Mouse (Mus musculus) midbrain, embryonic 13.5 days (tissue): ENCODE results near the gene Grk6. TPM values are rescaled to one million over a fixed set of nuclear protein-coding genes. Genes with fewer than 3 reads are reported as not detected.

Experiments used
- ATAC-seq: fragments of 200-750 bp; cut with Nextera tagmentation; 2 replicates; pipeline ENCODE4 v1.8.0; 2017; ENCODE audit warnings: mild to moderate bottlenecking, moderate TSS enrichment, moderate library complexity
- H3K27ac ChIP-seq: fragments of 300-500 bp; sonication (generic); 2 replicates; pipeline ENCODE4 v1.5.1; 2015; ENCODE audit warnings: inconsistent platforms, mild to moderate bottlenecking, moderate library complexity
- H3K27me3 ChIP-seq: fragments of 300-500 bp; sonication (generic); 2 replicates; pipeline ENCODE4 v1.6.1; 2015; ENCODE audit warnings: mild to moderate bottlenecking, inconsistent platforms
- H3K36me3 ChIP-seq: fragments of 300-500 bp; sonication (generic); 2 replicates; pipeline ENCODE4 v1.6.1; 2015; ENCODE audit warnings: mild to moderate bottlenecking, inconsistent platforms
- H3K4me1 ChIP-seq: fragments of 300-500 bp; sonication (generic); replicated peaks from 2 replicates; pipeline ENCODE4 v1.6.1; 2015; ENCODE audit warnings: inconsistent platforms
- H3K4me2 ChIP-seq: fragments of 300-500 bp; sonication (generic); replicated peaks from 2 replicates; pipeline ENCODE4 v1.6.1; 2015; ENCODE audit warnings: moderate library complexity, mild to moderate bottlenecking, inconsistent platforms
- H3K4me3 ChIP-seq: fragments of 300-500 bp; sonication (generic); replicated peaks from 2 replicates; pipeline ENCODE4 v1.5.1; 2015; ENCODE audit warnings: mild to moderate bottlenecking, inconsistent platforms
- H3K9ac ChIP-seq: fragments of 300-500 bp; sonication (generic); replicated peaks from 2 replicates; pipeline ENCODE4 v1.6.1; 2015; ENCODE audit warnings: mild to moderate bottlenecking, inconsistent platforms
- H3K9me3 ChIP-seq: fragments of 300-500 bp; sonication (generic); 2 replicates; pipeline ENCODE4 v1.6.1; 2016; ENCODE audit warnings: mild to moderate bottlenecking, inconsistent platforms
- WGBS: fragments of 180-500 bp; shearing (Covaris S2); methylation state at CpG from one replicate; pipeline ENCODE4 v1.1.7; 2015; 5-methylcytosine and 5-hydroxymethylcytosine counted together
- polyA plus RNA-seq: library from polyadenylated mRNA; unstranded; fragments of >200 nt; fragmentation: Nextera tagmentation; extraction: Ambion mirVana; gene quantifications from 2 replicates; pipeline ENCODE4 v1.2.1, GENCODE M21; 2015

The Grk6 gene
- polyA plus RNA-seq, 1 experiment from 2014 or later: 35.7 TPM

DNA sequence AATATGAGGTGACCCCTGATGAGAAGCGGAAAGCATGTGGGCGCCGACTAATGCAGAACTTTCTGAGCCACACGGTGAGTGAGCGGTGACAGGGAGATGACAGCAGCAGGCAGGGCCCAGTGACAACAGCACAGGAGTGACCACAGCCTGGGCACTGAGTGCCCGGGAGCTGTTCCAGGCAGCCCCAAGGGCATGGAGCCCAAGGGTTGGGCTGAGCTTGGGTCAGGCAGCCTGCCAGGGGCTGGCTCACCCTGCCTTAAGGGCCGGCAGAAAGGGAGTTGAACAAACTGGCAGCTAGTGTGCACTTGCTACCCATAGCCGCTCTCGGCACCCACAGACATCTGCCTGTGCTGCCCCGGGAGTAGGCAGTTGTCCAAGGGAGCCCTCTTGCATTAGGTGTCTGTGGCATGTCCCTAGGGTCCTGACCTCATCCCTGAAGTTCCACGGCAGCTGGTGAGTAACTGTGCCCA lies 5.7 kb downstream of the Grk6 start:
- no peak overlapping the region for H3K27ac ChIP-seq
- H3K4me3 ChIP-seq: no peak overlapping the region
- H3K9me3 ChIP-seq: no peaks in the 10 kb centered on the region
- peaks cover 64% of the 10 kb centered on the region for H3K36me3 ChIP-seq
- H3K27me3 ChIP-seq: no peaks in the 10 kb centered on the region
- no peak overlapping the region for H3K9ac ChIP-seq
- WGBS: 93% methylated on average over 11 of the region's 11 CpGs
- ATAC-seq: no peak
- H3K4me2 ChIP-seq: no peak overlapping the region
- peaks cover 27% of the 10 kb centered on the region for H3K4me1 ChIP-seq

- Histone ChIP-seq H3K9ac (no peak overlapping the region), H3K36me3 (peaks cover 71% of the 10 kb centered on the region), H3K27ac (no peak overlapping the region), H3K27me3 (no peaks in the 10 kb centered on the region), H3K4me3 (no peak overlapping the region), H3K4me2 (no peak overlapping the region), H3K9me3 (no peaks in the 10 kb centered on the region), H3K4me1 (peaks cover 20% of the 10 kb centered on the region)
- ATAC-seq: no peak
- 95% methylated on average over 10 of the region's 10 CpGs for WGBS
Observed at GRCm38 (mm10) chr13:55451296-55451695, 6.4 kb downstream of the Grk6 start.

DNA sequence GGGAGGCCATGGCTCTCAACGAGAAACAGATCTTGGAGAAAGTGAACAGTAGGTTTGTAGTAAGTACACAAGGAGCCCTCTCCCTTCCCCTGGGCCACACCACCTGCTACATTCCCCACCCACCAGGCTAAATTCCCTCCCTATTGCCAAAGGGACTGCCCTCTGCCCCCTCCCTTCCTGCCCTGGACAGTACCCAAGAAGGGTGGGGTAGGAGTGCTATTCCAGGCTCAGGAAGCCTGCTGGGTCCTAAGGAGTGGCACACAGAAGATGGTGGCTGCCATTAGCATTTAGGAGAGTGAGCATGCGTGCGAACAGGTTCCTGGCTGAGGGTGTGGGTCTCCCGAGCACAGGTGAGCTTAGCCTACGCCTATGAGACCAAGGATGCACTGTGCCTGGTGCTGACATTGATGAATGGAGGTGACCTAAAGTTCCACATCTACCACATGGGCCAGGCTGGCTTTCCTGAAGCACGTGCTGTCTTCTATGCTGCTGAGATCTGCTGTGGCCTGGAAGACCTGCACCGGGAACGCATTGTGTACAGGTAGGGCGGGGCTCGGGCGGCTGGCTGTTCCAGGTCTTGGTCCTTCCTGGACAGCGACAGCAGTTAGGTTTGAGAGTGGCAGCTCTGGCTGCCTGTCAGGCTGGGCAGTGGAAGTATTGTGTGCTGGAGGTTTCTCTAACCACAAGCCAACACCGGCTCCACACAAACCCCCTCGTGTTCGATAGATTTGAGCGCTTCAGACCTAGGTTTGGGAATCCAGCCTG lies 7.1 kb downstream of the Grk6 start:
- H3K36me3 ChIP-seq: peaks cover 78% of the 10 kb centered on the region
- no peak for ATAC-seq
- H3K27ac ChIP-seq: no peak overlapping the region
- no peak overlapping the region for H3K4me3 ChIP-seq
- H3K4me2 ChIP-seq: no peak overlapping the region
- 97% methylated on average over 16 of the region's 16 CpGs for WGBS
- H3K9ac ChIP-seq: no peak overlapping the region
- no peaks in the 10 kb centered on the region for H3K27me3 ChIP-seq
- peaks cover 14% of the 10 kb centered on the region for H3K4me1 ChIP-seq
- no peaks in the 10 kb centered on the region for H3K9me3 ChIP-seq

DNA sequence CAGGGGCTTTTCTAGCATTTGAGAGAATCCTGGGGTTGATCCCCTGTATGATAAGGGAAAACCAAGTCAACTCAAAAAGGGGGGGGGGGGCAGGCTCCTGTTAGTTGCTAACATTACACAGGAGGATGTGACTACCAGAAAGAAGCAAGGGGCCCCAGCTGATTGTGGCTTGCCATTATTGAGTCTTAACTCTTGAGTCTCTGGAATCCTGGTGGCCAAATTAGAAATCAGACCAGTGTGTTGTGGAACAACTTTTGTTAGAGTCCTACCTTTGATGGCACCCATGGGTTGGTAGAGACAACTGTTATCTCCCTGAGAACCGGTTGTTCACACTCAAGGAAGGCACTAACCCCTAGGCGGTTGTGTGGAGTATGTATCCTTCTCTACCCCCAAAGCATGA lies 18.1 kb downstream of the Grk6 start:
- Histone ChIP-seq H3K4me1 (peaks cover 45% of the 10 kb centered on the region), H3K36me3 (peaks cover 40% of the 10 kb centered on the region), H3K27ac (peak overlapping the region; percentile 99), H3K27me3 (no peaks in the 10 kb centered on the region), H3K4me3 (no peak overlapping the region), H3K9ac (no peak overlapping the region), H3K4me2 (peak overlapping the region; percentile 86; the same call in 1 of the 2 replicates), H3K9me3 (no peaks in the 10 kb centered on the region)
- ATAC-seq: no peak
- WGBS: 52% methylated on average over 2 of the region's 2 CpGs

DNA sequence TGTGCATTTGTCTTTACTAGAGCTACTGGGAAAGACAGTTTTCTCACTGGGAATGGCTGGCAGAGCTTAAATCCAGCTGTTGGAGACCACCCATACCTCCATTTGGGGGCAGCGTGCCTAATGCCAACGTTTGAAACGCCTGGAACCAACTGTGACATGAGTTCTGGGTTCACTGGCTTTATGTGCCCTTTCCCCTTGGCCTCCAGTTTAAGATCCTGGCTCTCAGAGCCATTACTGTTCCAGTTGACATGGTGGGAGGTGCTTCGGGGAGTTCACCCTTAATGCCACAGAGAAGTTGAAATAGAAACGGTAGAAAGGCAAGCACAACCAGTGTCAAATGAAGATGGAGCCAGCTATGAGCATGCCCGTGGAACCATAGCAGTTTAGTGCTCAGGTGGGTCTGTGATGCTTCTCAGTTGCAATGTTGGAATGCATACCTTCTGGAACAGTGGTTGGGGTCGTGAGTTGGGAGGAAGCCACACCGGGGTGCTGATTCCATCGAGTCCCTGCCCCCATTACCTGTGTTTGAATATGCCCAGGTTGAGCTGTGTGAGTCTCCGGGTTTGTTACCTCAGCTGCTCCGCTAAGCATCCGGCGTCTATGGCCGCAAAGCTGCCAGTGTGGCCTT lies 18.6 kb downstream of the Grk6 start:
- Histone ChIP-seq H3K9ac (peak overlapping the region; percentile 92), H3K9me3 (no peaks in the 10 kb centered on the region), H3K4me2 (peak overlapping the region; percentile 86), H3K27ac (peak overlapping the region; percentile 99), H3K4me3 (peak overlapping the region; percentile 60), H3K27me3 (no peaks in the 10 kb centered on the region), H3K4me1 (peaks cover 51% of the 10 kb centered on the region), H3K36me3 (peaks cover 34% of the 10 kb centered on the region)
- WGBS: 7% methylated on average over 14 of the region's 14 CpGs
- no peak; the same call in 1 of the 2 replicates for ATAC-seq

DNA sequence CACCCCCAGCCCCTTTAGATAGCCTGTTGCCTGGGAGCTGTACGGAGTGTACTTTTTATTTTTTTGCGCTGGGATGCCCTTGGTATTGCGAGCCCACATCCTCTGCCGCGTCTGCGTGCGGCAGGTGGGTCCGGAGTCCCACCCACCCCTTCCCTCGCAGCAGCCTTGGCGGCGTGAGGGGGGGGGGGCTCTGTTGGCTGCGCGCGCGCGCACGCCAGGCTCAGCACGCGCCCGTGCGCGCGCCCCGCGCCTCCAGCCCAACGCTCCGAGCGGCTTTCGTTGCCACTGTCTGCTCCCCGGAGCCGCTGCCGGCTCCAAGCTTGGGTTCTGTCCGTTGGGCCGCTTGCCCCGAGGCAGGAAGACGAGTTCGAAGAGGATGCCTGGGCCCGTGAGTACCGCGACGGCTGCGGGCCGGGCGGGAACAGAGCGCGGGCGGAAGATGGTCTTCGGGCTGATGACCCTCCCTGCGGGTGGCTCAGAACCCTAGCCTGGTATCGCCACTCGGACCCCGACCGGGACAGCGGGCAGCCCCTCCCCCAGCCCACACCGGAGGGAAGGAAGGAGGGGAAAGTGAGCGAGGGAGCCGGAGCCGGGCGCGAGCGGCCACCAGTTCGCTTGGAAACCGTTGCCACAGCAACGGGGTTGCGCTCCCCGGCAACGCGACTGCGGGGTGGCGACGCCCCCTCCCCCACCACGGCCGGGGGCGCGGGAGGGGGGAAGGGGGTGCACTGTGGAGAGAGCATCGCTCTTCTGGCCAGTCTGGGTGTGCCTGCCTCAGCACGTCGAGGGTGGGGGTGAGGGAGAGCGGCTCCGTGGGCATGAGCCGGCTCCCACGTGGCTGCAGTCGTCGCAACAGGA lies 19.4 kb downstream of the Grk6 start, which contains the start of gene Prr7:
TSS of gene Prr7 (plus strand) at position 241 of the 858 bp plus-strand sequence.
- peak within 1 kb of the TSS; percentile 86 for H3K4me2 ChIP-seq
- no peaks in the 10 kb centered on the region for H3K27me3 ChIP-seq
- peak within 1 kb of the TSS; percentile 99 for H3K27ac ChIP-seq
- WGBS: under 1% methylated on average over 84 of the region's 84 CpGs
- peak within 1 kb of the TSS; percentile 60 for H3K4me3 ChIP-seq
- peak within 1 kb of the TSS; percentile 92 for H3K9ac ChIP-seq
- peaks cover 58% of the 10 kb centered on the region for H3K4me1 ChIP-seq
- H3K9me3 ChIP-seq: no peaks in the 10 kb centered on the region
- peaks cover 27% of the 10 kb centered on the region for H3K36me3 ChIP-seq
- ATAC-seq: peak; percentile 86

GRCm38 (mm10) chr13:55465184-55465583 lies 20.3 kb downstream of the Grk6 start:
- peak overlapping the region; percentile 99 for H3K27ac ChIP-seq
- peak overlapping the region; percentile 92 for H3K9ac ChIP-seq
- no peaks in the 10 kb centered on the region for H3K9me3 ChIP-seq
- peaks cover 18% of the 10 kb centered on the region for H3K36me3 ChIP-seq
- ATAC-seq: peak; percentile 44
- 5% methylated on average over 3 of the region's 3 CpGs for WGBS
- no peaks in the 10 kb centered on the region for H3K27me3 ChIP-seq
- H3K4me3 ChIP-seq: peak overlapping the region; percentile 60
- peak overlapping the region; percentile 86 for H3K4me2 ChIP-seq
- H3K4me1 ChIP-seq: peaks cover 68% of the 10 kb centered on the region

DNA sequence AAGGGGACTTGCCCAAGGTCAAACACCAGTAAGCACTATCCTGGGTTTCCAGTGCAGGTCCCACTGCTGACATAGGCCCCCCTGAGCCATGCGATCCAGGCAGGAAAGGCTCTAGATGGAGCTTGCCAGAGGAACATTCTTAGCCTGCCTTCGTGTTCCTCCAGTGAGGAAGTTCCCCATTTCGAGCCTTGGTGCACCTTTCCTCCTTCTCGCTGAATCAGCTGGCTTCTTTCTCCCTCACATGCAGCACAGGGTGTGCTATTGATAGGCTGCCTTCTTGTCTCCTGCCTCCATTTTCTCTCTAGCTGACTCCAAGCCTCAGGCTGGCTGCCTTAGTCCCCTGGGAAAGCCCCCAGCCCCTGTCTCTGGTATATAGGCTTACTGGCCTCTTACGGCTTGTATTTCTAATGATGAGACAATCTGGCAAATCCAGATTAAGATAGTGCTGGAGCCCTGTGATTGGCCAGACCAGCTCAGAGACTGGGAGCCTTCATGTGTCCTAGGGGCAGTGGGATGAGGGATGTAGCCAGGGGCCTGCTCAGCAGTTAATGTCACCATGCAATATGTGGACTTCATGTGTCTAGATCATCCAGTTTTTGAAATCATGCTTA lies 21.1 kb downstream of the Grk6 start:
- Histone ChIP-seq H3K9me3 (no peaks in the 10 kb centered on the region), H3K4me3 (peak overlapping the region; percentile 60), H3K27ac (peak overlapping the region; percentile 99), H3K9ac (peak overlapping the region; percentile 92), H3K36me3 (peaks cover 10% of the 10 kb centered on the region), H3K27me3 (no peaks in the 10 kb centered on the region), H3K4me1 (peaks cover 75% of the 10 kb centered on the region), H3K4me2 (peak overlapping the region; percentile 86)
- no peak for ATAC-seq
- WGBS: 61% methylated on average over 5 of the region's 5 CpGs

GRCm38 (mm10) chr13:55468851-55469560 lies 24.1 kb downstream of the Grk6 start:
- Histone ChIP-seq H3K4me2 (0 out of 2 replicates have a peak overlapping the region, but pooled peaks have one; percentile 13), H3K9me3 (no peaks in the 10 kb centered on the region), H3K9ac (peak overlapping the region; percentile 44), H3K27me3 (no peaks in the 10 kb centered on the region), H3K36me3 (peaks cover 15% of the 10 kb centered on the region), H3K4me1 (peaks cover 94% of the 10 kb centered on the region), H3K27ac (peak overlapping the region; percentile 47; the same call in 1 of the 2 replicates), H3K4me3 (no peak overlapping the region)
- ATAC-seq: no peak
- 32% methylated on average over 13 of the region's 13 CpGs for WGBS

GRCm38 (mm10) chr13:55470372-55470771 lies 25.5 kb downstream of the Grk6 start:
- Histone ChIP-seq H3K36me3 (peaks cover 29% of the 10 kb centered on the region), H3K4me3 (no peak overlapping the region)
- 31% methylated on average over 9 of the region's 9 CpGs for WGBS

More at GRCm38 (mm10) chr13:55470372-55470771, 25.5 kb downstream of the Grk6 start:
- H3K27ac ChIP-seq: peak overlapping the region; percentile 95
- peaks cover 98% of the 10 kb centered on the region for H3K4me1 ChIP-seq
- peak overlapping the region; percentile 89 for H3K9ac ChIP-seq
- peak overlapping the region; percentile 97 for H3K4me2 ChIP-seq
- no peaks in the 10 kb centered on the region for H3K9me3 ChIP-seq
- ATAC-seq: no peak
- no peaks in the 10 kb centered on the region for H3K27me3 ChIP-seq
